Mouse (Mus musculus) thymus, adult 2 months (tissue): ENCODE results near the gene Pla2g5. TPM values are rescaled to one million over a fixed set of nuclear protein-coding genes. Genes with fewer than 3 reads are reported as not detected.

Experiments used
- DNase-seq: peaks from one replicate; pipeline ENCODE4 v3.0.0; 2021
- H3K27ac ChIP-seq: fragments of 200-500 bp; 2 replicates; pipeline ENCODE4 v1.5.1; 2012; ENCODE audit warnings: low read length, control low read depth; ENCODE audit not compliant: control insufficient read depth, insufficient read depth
- H3K27me3 ChIP-seq: fragments of 200-500 bp; 2 replicates; pipeline ENCODE4 v1.6.1; 2012; ENCODE audit warnings: mild to moderate bottlenecking, low read length, moderate library complexity, mixed read lengths; ENCODE audit not compliant: control insufficient read depth, insufficient read depth
- H3K36me3 ChIP-seq: fragments of 200-500 bp; 2 replicates; pipeline ENCODE4 v1.6.1; 2012; ENCODE audit warnings: mild to moderate bottlenecking, low read length, moderate library complexity; ENCODE audit not compliant: control insufficient read depth, insufficient read depth
- H3K4me1 ChIP-seq: fragments of 200-500 bp; replicated peaks from 2 replicates; pipeline ENCODE4 v1.6.1; 2012; ENCODE audit warnings: low read length; ENCODE audit not compliant: control insufficient read depth, insufficient read depth
- H3K4me3 ChIP-seq: fragments of 200-500 bp; 2 replicates; pipeline ENCODE4 v1.5.1; 2012; ENCODE audit warnings: mild to moderate bottlenecking, low read length, control low read depth, moderate library complexity; ENCODE audit not compliant: control insufficient read depth, insufficient read depth
- CTCF ChIP-seq: fragments of 200-500 bp; IDR thresholded peaks from 2 replicates; pipeline ENCODE4 v1.5.1; 2012; ENCODE audit warnings: mild to moderate bottlenecking, control low read depth, low read length, moderate library complexity, borderline replicate concordance; ENCODE audit not compliant: control insufficient read depth, poor library complexity, insufficient read depth; ENCODE audit errors: extremely low read depth
- POLR2A ChIP-seq: fragments of 200-500 bp; IDR thresholded peaks from 2 replicates; pipeline ENCODE4 v1.6.1; 2012; ENCODE audit warnings: mild to moderate bottlenecking, low read length, control low read depth, moderate library complexity; ENCODE audit not compliant: control insufficient read depth, poor library complexity, insufficient read depth; ENCODE audit errors: extremely low read depth
- WGBS: fragments of 180-500 bp; shearing (Covaris S2); methylation state at CpG from one replicate; pipeline ENCODE4 v1.1.7; 2018; 5-methylcytosine and 5-hydroxymethylcytosine counted together
- polyA plus RNA-seq: library from polyadenylated mRNA; depleted of rRNA; stranded (reverse); fragments of >200 nt; gene quantifications from 2 replicates; pipeline ENCODE4 v1.2.3, GENCODE M21; 2012

The Pla2g5 gene
- polyA plus RNA-seq, 1 experiment = 11.5 TPM

DNA sequence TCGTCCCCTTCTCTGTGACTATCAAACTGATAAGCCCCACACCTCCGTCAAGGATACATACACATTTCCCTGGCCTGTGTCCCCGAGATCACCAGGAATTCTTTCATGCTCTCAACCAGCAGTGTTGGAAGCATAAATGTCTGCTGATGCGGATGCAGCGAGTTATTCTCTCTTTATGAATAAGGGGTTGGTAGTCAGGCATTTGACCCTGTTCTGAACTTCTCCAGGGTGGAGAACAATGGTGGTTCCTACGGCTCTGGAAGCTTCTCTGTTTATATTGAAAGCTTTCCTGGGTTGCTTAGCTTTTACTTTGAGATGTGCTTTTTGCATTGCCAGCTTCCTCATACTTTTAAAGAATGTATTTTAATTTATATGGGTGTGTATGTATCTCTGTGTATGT is 10.6 kb upstream of the Pla2g5 start, which contains the start of gene Gm13030:
TSS of gene Gm13030 (minus strand) at position 101 of the 400 bp plus-strand sequence.
- 92% methylated on average over 6 of the region's 6 CpGs for WGBS

DNA sequence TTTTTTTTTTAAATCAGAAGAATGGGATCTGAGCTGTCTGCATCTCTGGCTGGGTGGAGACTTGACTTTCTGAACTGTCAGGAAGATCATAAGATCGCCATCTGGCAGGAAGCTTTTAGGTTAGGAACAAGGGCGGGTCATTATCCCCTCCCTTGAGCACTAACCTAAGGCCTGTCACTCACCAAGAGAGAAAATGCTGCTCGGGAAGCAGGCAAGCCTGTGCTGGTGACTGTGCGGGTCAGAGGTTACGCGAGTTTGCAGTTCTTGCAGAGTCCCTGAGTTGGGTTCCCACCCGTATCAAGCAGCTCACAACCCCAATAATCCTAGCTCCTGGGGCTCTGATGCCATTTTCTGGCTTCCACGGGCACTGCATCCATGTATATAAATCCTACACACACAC is 5.4 kb upstream of the Pla2g5 start:
- WGBS = 62% methylated on average over 8 of the region's 8 CpGs
- TF ChIP-seq POLR2A (no peak), CTCF (no peak)
- Histone ChIP-seq H3K4me1 (no peaks in the 10 kb centered on the region), H3K36me3 (no peaks in the 10 kb centered on the region), H3K4me3 (no peak overlapping the region), H3K27me3 (no peaks in the 10 kb centered on the region), H3K27ac (no peak overlapping the region)
- no peak for DNase-seq

More for the DNA sequence above, 10.6 kb upstream of the Pla2g5 start, which contains the start of gene Gm13030:
- no peak within 1 kb of the TSS for H3K4me3 ChIP-seq
- H3K27me3 ChIP-seq = no peaks in the 10 kb centered on the region
- DNase-seq = no peak
- H3K36me3 ChIP-seq = no peaks in the 10 kb centered on the region
- H3K4me1 ChIP-seq = no peaks in the 10 kb centered on the region
- no peak within 1 kb of the TSS for H3K27ac ChIP-seq
- TF ChIP-seq POLR2A (no peak), CTCF (no peak)

DNA sequence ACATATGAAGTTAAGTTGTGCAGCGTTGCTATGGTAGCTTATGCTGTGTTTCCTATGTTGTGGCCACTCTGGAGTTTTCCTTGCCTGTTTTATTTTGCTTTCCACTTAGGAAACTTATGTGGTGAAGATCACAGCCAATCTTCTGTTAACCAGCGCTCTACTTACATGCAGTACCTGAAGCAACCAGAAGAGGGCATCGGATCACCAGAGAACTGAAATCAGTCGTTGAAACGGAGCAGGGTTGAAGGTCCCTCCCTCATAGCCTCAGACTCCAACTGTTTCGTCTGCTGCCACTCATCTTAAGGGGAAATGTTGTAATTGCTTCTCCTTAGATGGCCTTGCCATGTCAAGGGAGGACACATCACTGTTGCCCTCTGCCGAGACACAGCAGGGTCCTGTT is 3.1 kb upstream of the Pla2g5 start:
- TF ChIP-seq CTCF (no peak), POLR2A (no peak)
- no peaks in the 10 kb centered on the region for H3K36me3 ChIP-seq
- no peaks in the 10 kb centered on the region for H3K27me3 ChIP-seq
- no peaks in the 10 kb centered on the region for H3K4me1 ChIP-seq
- peak; percentile 74 for DNase-seq
- no peak overlapping the region for H3K4me3 ChIP-seq
- no peak overlapping the region for H3K27ac ChIP-seq
- WGBS = 12% methylated on average over 7 of the region's 7 CpGs

DNA sequence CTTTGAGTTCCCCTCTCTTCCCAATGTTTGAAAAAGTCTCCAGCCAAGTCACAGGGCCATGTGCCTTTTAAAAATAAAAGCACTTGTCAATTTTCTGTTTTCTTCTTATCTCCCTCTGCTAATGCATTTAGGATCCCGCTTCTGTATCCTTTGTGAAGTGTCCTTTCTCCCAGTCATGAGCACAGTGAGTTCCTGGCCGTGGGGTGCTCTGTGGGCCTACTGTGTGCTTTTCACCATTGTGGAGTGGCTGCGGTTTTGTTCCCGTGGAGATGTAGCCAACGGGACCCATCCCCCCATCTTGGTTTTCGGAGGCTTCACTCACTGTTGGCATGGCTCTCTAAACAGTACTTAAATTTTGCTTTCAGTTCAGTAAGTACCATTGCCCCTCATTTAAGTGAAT is 2.7 kb upstream of the Pla2g5 start:
- Histone ChIP-seq H3K27me3 (no peaks in the 10 kb centered on the region), H3K36me3 (no peaks in the 10 kb centered on the region), H3K4me1 (no peaks in the 10 kb centered on the region), H3K27ac (no peak overlapping the region), H3K4me3 (no peak overlapping the region)
- 72% methylated on average over 6 of the region's 6 CpGs for WGBS
- TF ChIP-seq POLR2A = no peak
- TF ChIP-seq CTCF = no peak
- DNase-seq = no peak

DNA sequence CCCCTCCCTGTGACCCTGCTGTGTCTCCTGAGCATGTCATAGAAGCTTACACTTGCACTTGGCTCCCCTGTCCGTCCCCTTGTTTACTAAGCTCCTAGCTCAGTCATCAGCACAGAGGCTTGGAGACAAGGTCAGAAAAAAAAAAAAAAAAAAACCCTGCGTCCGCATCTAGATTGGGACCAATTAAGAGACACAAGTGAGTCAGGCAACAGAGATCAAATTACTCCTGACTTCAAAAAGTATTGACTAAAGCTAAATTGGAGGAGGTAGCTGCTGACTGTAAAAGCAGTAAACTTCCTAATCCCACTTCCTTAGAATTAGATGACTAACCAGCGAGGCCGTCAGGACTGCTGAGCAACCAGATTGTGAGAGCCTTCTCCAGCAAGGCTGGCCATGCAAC is 1.8 kb upstream of the Pla2g5 start:
- H3K4me1 ChIP-seq = no peaks in the 10 kb centered on the region
- H3K36me3 ChIP-seq = no peaks in the 10 kb centered on the region
- no peak for TF ChIP-seq CTCF
- no peak for TF ChIP-seq POLR2A
- no peak overlapping the region for H3K27ac ChIP-seq
- no peak overlapping the region for H3K4me3 ChIP-seq
- no peaks in the 10 kb centered on the region for H3K27me3 ChIP-seq
- WGBS = 42% methylated on average over 5 of the region's 5 CpGs
- DNase-seq = no peak

DNA sequence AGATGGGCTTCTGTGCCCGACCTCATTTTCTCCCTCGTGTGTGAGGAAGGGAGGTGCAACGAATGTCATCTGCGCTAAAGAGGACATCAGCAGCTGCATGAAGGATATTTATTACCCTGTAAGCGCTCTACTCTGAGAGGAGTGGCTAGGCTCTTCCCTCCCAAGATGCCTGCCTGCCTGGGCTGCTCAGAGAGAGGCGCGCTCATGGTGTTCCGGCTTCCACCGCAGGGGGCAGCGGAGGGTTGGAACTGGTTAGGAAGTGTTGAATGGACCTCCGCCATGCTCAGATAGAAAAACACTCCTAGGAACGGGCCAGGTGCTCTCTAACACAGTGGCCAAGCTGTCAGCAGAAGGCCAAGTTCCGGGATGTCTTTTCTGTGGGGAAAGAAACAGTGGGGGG is 3.6 kb downstream of the Pla2g5 start:
- TF ChIP-seq POLR2A (no peak), CTCF (peak; percentile 58; the same call in 1 of the 2 replicates)
- 17% methylated on average over 13 of the region's 13 CpGs for WGBS
- no peak overlapping the region for H3K4me3 ChIP-seq
- no peak overlapping the region for H3K27ac ChIP-seq
- DNase-seq = peak; percentile 51
- no peaks in the 10 kb centered on the region for H3K4me1 ChIP-seq
- H3K27me3 ChIP-seq = no peaks in the 10 kb centered on the region; the same call in 1 of the 2 replicates
- no peaks in the 10 kb centered on the region for H3K36me3 ChIP-seq

DNA sequence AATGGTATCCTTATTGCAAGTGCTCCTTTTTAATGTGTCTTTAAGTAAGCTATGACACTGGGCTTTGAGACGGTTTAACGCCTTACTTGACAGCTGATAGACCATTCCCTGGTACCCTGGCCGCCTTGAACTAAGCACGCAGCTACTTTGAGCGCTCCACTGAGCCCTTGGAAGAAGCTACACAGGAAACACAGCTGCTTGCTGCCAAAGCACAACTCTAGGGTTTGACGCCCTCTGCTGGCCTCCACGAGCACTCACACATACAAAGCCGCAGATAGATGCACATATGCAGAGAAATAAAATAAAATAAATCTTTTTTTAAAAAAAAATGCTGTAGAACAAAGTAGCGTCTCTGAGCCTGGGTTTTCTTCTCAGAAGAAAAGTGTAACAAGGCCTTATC is 4.0 kb downstream of the Pla2g5 start:
- Histone ChIP-seq H3K27me3 (no peaks in the 10 kb centered on the region; the same call in 1 of the 2 replicates), H3K4me1 (no peaks in the 10 kb centered on the region), H3K36me3 (no peaks in the 10 kb centered on the region), H3K27ac (no peak overlapping the region), H3K4me3 (no peak overlapping the region)
- 40% methylated on average over 9 of the region's 9 CpGs for WGBS
- TF ChIP-seq CTCF (peak; percentile 9; the same call in 1 of the 2 replicates), POLR2A (no peak)
- no peak for DNase-seq
